Comparison of ENCODE assay signal across 8 mouse cellular contexts in the genomic region with DNA sequence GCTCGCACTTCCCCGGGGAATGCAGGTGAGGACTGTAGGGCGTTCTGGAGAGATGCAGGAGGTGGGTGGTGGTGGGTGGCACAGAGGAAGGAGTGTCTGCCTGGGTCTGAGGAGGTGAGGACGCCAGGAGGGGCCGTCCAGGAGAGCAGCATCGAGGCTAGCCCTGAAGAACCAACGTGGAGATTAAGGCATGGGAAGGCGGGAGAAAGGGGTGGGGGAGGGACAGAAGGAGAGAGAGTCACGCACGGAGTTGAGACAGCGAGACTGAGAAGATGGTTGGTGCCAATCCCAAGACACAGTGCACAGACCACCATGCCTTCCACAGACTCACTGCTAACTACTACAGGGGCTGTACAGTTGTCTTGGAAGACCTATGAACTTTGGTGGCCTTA. TPM values are rescaled to one million over a fixed set of nuclear protein-coding genes. Genes with fewer than 3 reads are reported as not detected.
DNase-seq lines count a peak whose midpoint lies in the region; ATAC-seq and TF ChIP-seq lines count a peak whose summit lies in the region.

No protein-coding gene starts in this region.

- peak overlapping the region; percentile 76 for H3K4me2 ChIP-seq in embryonic facial prominence, embryonic 15.5 days (replicated peaks)
- peak overlapping the region; percentile 69 for H3K4me2 ChIP-seq in limb, embryonic 13.5 days (replicated peaks)
- H3K4me2 ChIP-seq in neural tube, embryonic 15.5 days: peak overlapping the region; percentile 85

- no peak for TF ChIP-seq CTCF in left cerebral cortex, adult 2 months (IDR thresholded peaks at IDR 0.05)

- H3K4me1 ChIP-seq in embryonic facial prominence, embryonic 15.5 days: peaks cover 10% of the 10 kb centered on the region
- peaks cover 17% of the 10 kb centered on the region for H3K4me1 ChIP-seq in limb, embryonic 13.5 days
- H3K4me1 ChIP-seq in neural tube, embryonic 15.5 days: peaks cover 18% of the 10 kb centered on the region

- 7% methylated on average over 11 of the region's 11 CpGs for WGBS in embryonic facial prominence, embryonic 15.5 days
- 8% methylated on average over 11 of the region's 11 CpGs for WGBS in limb, embryonic 13.5 days
- WGBS in neural tube, embryonic 15.5 days: 10% methylated on average over 11 of the region's 11 CpGs

- peaks cover 66% of the 10 kb centered on the region for H3K27me3 ChIP-seq in embryonic facial prominence, embryonic 15.5 days
- H3K27me3 ChIP-seq in limb, embryonic 13.5 days: peaks cover 92% of the 10 kb centered on the region
- H3K27me3 ChIP-seq in neural tube, embryonic 15.5 days (replicated peaks): peaks cover 82% of the 10 kb centered on the region

- no peaks in the 10 kb centered on the region for H3K36me3 ChIP-seq in embryonic facial prominence, embryonic 15.5 days
- H3K36me3 ChIP-seq in limb, embryonic 13.5 days: no peaks in the 10 kb centered on the region
- H3K36me3 ChIP-seq in neural tube, embryonic 15.5 days: no peaks in the 10 kb centered on the region

- H3K4me3 ChIP-seq in left cerebral cortex, adult 2 months: peak overlapping the region; percentile 52
- peak overlapping the region; percentile 44 for H3K4me3 ChIP-seq in embryonic facial prominence, embryonic 15.5 days (replicated peaks)
- H3K4me3 ChIP-seq in limb, embryonic 13.5 days: peak overlapping the region; percentile 43
- peak overlapping the region; percentile 43 for H3K4me3 ChIP-seq in neural tube, embryonic 15.5 days (replicated peaks)

- H3K9me3 ChIP-seq in embryonic facial prominence, embryonic 15.5 days (replicated peaks): no peaks in the 10 kb centered on the region
- no peaks in the 10 kb centered on the region; the same call in 1 of the 2 replicates for H3K9me3 ChIP-seq in limb, embryonic 13.5 days
- no peaks in the 10 kb centered on the region for H3K9me3 ChIP-seq in neural tube, embryonic 15.5 days (replicated peaks)

- no peak for DNase-seq in left cerebral cortex, adult 2 months (ENCODE audit: extremely low spot score in 1 of 2, low spot score in 2 of 2)
- no peak for DNase-seq in left cerebral cortex, postnatal 14 days (ENCODE audit: low spot score in 2 of 2)
- no peak for DNase-seq in right cerebral cortex, postnatal 10 days (ENCODE audit: low spot score in 2 of 2)
- DNase-seq in left cerebral cortex, adult 11 months (ENCODE audit: low spot score): no peak

- intact Hi-C loops in left cerebral cortex, adult 2 months (cut with DNase I): no loop called here
- intact Hi-C loops in left cerebral cortex, postnatal 14 days (cut with DNase I): no loop called here

- no peak overlapping the region for H3K27ac ChIP-seq in left cerebral cortex, adult 2 months
- no peak overlapping the region for H3K27ac ChIP-seq in embryonic facial prominence, embryonic 15.5 days (replicated peaks)
- H3K27ac ChIP-seq in limb, embryonic 13.5 days: no peak overlapping the region
- H3K27ac ChIP-seq in neural tube, embryonic 15.5 days (replicated peaks): no peak overlapping the region

- H3K9ac ChIP-seq in embryonic facial prominence, embryonic 15.5 days: peak overlapping the region; percentile 9; the same call in 1 of the 2 replicates
- peak overlapping the region; percentile 50; the same call in 1 of the 2 replicates for H3K9ac ChIP-seq in limb, embryonic 13.5 days
- H3K9ac ChIP-seq in neural tube, embryonic 15.5 days (replicated peaks): no peak overlapping the region

- ATAC-seq in embryonic facial prominence, embryonic 15.5 days (ENCODE audit: insufficient number of reproducible peaks, low FRiP score, low TSS enrichment, low read depth): no peak
- no peak for ATAC-seq in limb, embryonic 13.5 days (ENCODE audit: low FRiP score, low read depth)
- no peak for ATAC-seq in neural tube, embryonic 15.5 days (ENCODE audit: low FRiP score)
- ATAC-seq in frontal cortex, adult (ENCODE audit: low TSS enrichment): no peak

RNA-seq across cellular contexts. Expression of a gene that starts 1.0 kb away (rescaled TPM):
- 1 to 10 TPM; 2.0 to 3.2 TPM for total RNA-seq in left cerebral cortex, adult 2 months (2021)
- 1 to 10 TPM; 2.6 to 2.7 TPM for total RNA-seq in left cerebral cortex, postnatal 14 days (2021)
- 10.0 and 11.2 TPM in 2 replicates for polyA plus RNA-seq in embryonic facial prominence, embryonic 15.5 days (2015; fragmentation: Nextera tagmentation; extraction: Ambion mirVana)
- 5.5 and 5.6 TPM in 2 replicates for polyA plus RNA-seq in limb, embryonic 13.5 days (2015; fragmentation: Nextera tagmentation; extraction: Ambion mirVana)
- polyA plus RNA-seq in neural tube, embryonic 15.5 days (2015; fragmentation: Nextera tagmentation; extraction: Ambion mirVana): 3.8 and 80.4 TPM in 2 replicates

RNA-seq across cellular contexts. Expression of a gene that starts 4.8 kb away (rescaled TPM):
- total RNA-seq in left cerebral cortex, adult 2 months (2021): 1 to 10 TPM; 7.0 to 7.8 TPM
- 1 to 10 TPM; 3.1 to 5.0 TPM for total RNA-seq in left cerebral cortex, postnatal 14 days (2021)
- 6.4 and 7.5 TPM in 2 replicates for polyA plus RNA-seq in embryonic facial prominence, embryonic 15.5 days (2015; fragmentation: Nextera tagmentation; extraction: Ambion mirVana)
- 2.0 and 3.1 TPM in 2 replicates for polyA plus RNA-seq in limb, embryonic 13.5 days (2015; fragmentation: Nextera tagmentation; extraction: Ambion mirVana)
- polyA plus RNA-seq in neural tube, embryonic 15.5 days (2015; fragmentation: Nextera tagmentation; extraction: Ambion mirVana): 1.9 and 15.0 TPM in 2 replicates

RNA-seq across cellular contexts. Expression of a gene that starts 11.0 kb away (rescaled TPM):
- total RNA-seq in left cerebral cortex, adult 2 months (2021): 1 to 10 TPM; 1.1 to 2.0 TPM
- 1 to 10 TPM; 1.8 to 2.2 TPM for total RNA-seq in left cerebral cortex, postnatal 14 days (2021)
- 3.3 and 4.4 TPM in 2 replicates for polyA plus RNA-seq in embryonic facial prominence, embryonic 15.5 days (2015; fragmentation: Nextera tagmentation; extraction: Ambion mirVana)
- polyA plus RNA-seq in limb, embryonic 13.5 days (2015; fragmentation: Nextera tagmentation; extraction: Ambion mirVana): 2.7 and 3.6 TPM in 2 replicates
- polyA plus RNA-seq in neural tube, embryonic 15.5 days (2015; fragmentation: Nextera tagmentation; extraction: Ambion mirVana): 2.1 and 35.0 TPM in 2 replicates

RNA-seq across cellular contexts. Expression of a gene that starts 11.2 kb away (rescaled TPM):
- total RNA-seq in left cerebral cortex, adult 2 months (2021): 1 to 10 TPM; 2.1 to 3.4 TPM
- total RNA-seq in left cerebral cortex, postnatal 14 days (2021): 1 to 10 TPM; 2.1 to 2.8 TPM
- polyA plus RNA-seq in embryonic facial prominence, embryonic 15.5 days (2015; fragmentation: Nextera tagmentation; extraction: Ambion mirVana): 10.7 and 11.9 TPM in 2 replicates
- polyA plus RNA-seq in limb, embryonic 13.5 days (2015; fragmentation: Nextera tagmentation; extraction: Ambion mirVana): 8.0 and 8.4 TPM in 2 replicates
- polyA plus RNA-seq in neural tube, embryonic 15.5 days (2015; fragmentation: Nextera tagmentation; extraction: Ambion mirVana): 3.5 and 12.0 TPM in 2 replicates

RNA-seq across cellular contexts. Expression of a gene that starts 40.2 kb away (rescaled TPM):
- under 1 TPM; 0.16 to 0.18 TPM for total RNA-seq in left cerebral cortex, adult 2 months (2021)
- under 1 TPM in 1 of 2 experiments, not detected in 1; 0.15 TPM for total RNA-seq in left cerebral cortex, postnatal 14 days (2021)
- 0.17 and 0.43 TPM in 2 replicates for polyA plus RNA-seq in embryonic facial prominence, embryonic 15.5 days (2015; fragmentation: Nextera tagmentation; extraction: Ambion mirVana)
- polyA plus RNA-seq in limb, embryonic 13.5 days (2015; fragmentation: Nextera tagmentation; extraction: Ambion mirVana): not detected in 2 replicates
- 0.08 and 0.26 TPM in 2 replicates for polyA plus RNA-seq in neural tube, embryonic 15.5 days (2015; fragmentation: Nextera tagmentation; extraction: Ambion mirVana)
